Mouse (Mus musculus) embryo, embryonic 10 days (tissue): ENCODE data around the gene Ppp2r2c.

Source experiments
- DNase-seq: peaks from one replicate; pipeline ENCODE4 v3.0.0-alpha.2; 2015; ENCODE audit warnings: low spot score

The Ppp2r2c gene

GRCm38 (mm10) chr5:36870916-36871315 lies 2.6 kb downstream of the Ppp2r2c start:
- DNase-seq: no peak

GRCm38 (mm10) chr5:36875956-36876355 lies 7.6 kb downstream of the Ppp2r2c start:
- no peak for DNase-seq

GRCm38 (mm10) chr5:36876777-36877396 lies 8.6 kb downstream of the Ppp2r2c start:
- DNase-seq: no peak

- no peak for DNase-seq
These were observed 9.3 kb downstream of the Ppp2r2c start for GRCm38 (mm10) chr5:36877641-36878040.

- no peak for DNase-seq
These were observed 10.5 kb downstream of the Ppp2r2c start for GRCm38 (mm10) chr5:36878801-36879200.

- DNase-seq: no peak
These were observed 12.3 kb downstream of the Ppp2r2c start for GRCm38 (mm10) chr5:36880622-36881021.

GRCm38 (mm10) chr5:36883516-36883915 lies 15.2 kb downstream of the Ppp2r2c start:
- no peak for DNase-seq

GRCm38 (mm10) chr5:36885067-36885466 lies 16.8 kb downstream of the Ppp2r2c start:
- DNase-seq: no peak

- DNase-seq: no peak
These were observed 17.3 kb downstream of the Ppp2r2c start for GRCm38 (mm10) chr5:36885595-36885994.

- DNase-seq: no peak
These were observed 18.0 kb downstream of the Ppp2r2c start for GRCm38 (mm10) chr5:36886298-36886697.

GRCm38 (mm10) chr5:36886852-36887283 lies 18.6 kb downstream of the Ppp2r2c start:
- no peak for DNase-seq

- no peak for DNase-seq
These were observed 19.1 kb downstream of the Ppp2r2c start for GRCm38 (mm10) chr5:36887299-36887988.

GRCm38 (mm10) chr5:36888501-36888900 lies 20.2 kb downstream of the Ppp2r2c start:
- no peak for DNase-seq

- DNase-seq: no peak
These were observed 20.6 kb downstream of the Ppp2r2c start for GRCm38 (mm10) chr5:36888911-36889310.

GRCm38 (mm10) chr5:36889380-36889886 lies 21.1 kb downstream of the Ppp2r2c start:
- DNase-seq: no peak

- DNase-seq: peak; percentile 27
These were observed 22.5 kb downstream of the Ppp2r2c start for GRCm38 (mm10) chr5:36890794-36891193.

- DNase-seq: no peak
These were observed 23.6 kb downstream of the Ppp2r2c start for GRCm38 (mm10) chr5:36891793-36892470.

GRCm38 (mm10) chr5:36893263-36893662 lies 24.9 kb downstream of the Ppp2r2c start:
- DNase-seq: no peak

GRCm38 (mm10) chr5:36894070-36894469 lies 25.8 kb downstream of the Ppp2r2c start:
- DNase-seq: no peak

- no peak for DNase-seq
These were observed 26.5 kb downstream of the Ppp2r2c start for GRCm38 (mm10) chr5:36894604-36895368.

- peak; percentile 29 for DNase-seq
These were observed 27.6 kb downstream of the Ppp2r2c start for GRCm38 (mm10) chr5:36895621-36896573.
